Mouse (Mus musculus) heart, embryonic 14.5 days (tissue): ENCODE results near the gene Emc8. TPM values are rescaled to one million over a fixed set of nuclear protein-coding genes. Genes with fewer than 3 reads are reported as not detected.

Experiments
- ATAC-seq: fragments of 200-750 bp; cut with Nextera tagmentation; 2 replicates; pipeline ENCODE4 v1.8.0; 2017; ENCODE audit warnings: low read depth, moderate TSS enrichment; ENCODE audit not compliant: insufficient number of reproducible peaks, insufficient read depth, low FRiP score
- H3K27ac ChIP-seq, 2 experiments: fragments of 200-500 bp in 1 of 2; fragments of 300-500 bp in 1 of 2; sonication (generic) in 1 of 2; replicated peaks in 1 of 2; 2 replicates each; pipeline ENCODE4 v1.5.1; 2012 to 2014; ENCODE audit warnings: low read depth in 2 of 2, low read length in 2 of 2, control low read depth in 1 of 2, mild to moderate bottlenecking in 1 of 2, mixed read lengths in 1 of 2; ENCODE audit not compliant: control insufficient read depth in 1 of 2, insufficient read depth in 1 of 2
- H3K27me3 ChIP-seq: fragments of 300-500 bp; sonication (generic); 2 replicates; pipeline ENCODE4 v1.6.1; 2014; ENCODE audit warnings: mild to moderate bottlenecking, low read length, control low read depth; ENCODE audit not compliant: control insufficient read depth, insufficient read depth
- H3K36me3 ChIP-seq: fragments of 300-500 bp; sonication (generic); 2 replicates; pipeline ENCODE4 v1.6.1; 2014; ENCODE audit warnings: mild to moderate bottlenecking, control low read depth, low read length, mixed read lengths; ENCODE audit not compliant: control insufficient read depth, insufficient read depth
- H3K4me1 ChIP-seq, 2 experiments: fragments of 200-500 bp in 1 of 2; fragments of 300-500 bp in 1 of 2; sonication (generic) in 1 of 2; 2 replicates each; pipeline ENCODE4 v1.6.1; 2012 to 2014; ENCODE audit warnings: low read length in 2 of 2, control low read depth in 1 of 2, mixed read lengths in 1 of 2; ENCODE audit not compliant: control insufficient read depth in 2 of 2, insufficient read depth in 2 of 2
- H3K4me2 ChIP-seq: fragments of 300-500 bp; sonication (generic); 2 replicates; pipeline ENCODE4 v1.6.1; 2014; ENCODE audit warnings: mild to moderate bottlenecking, low read length
- H3K4me3 ChIP-seq, 2 experiments: fragments of 200-500 bp in 1 of 2; fragments of 300-500 bp in 1 of 2; sonication (generic) in 1 of 2; 2 replicates each; pipeline ENCODE4 v1.5.1; 2012 to 2014; ENCODE audit warnings: low read length in 2 of 2, mild to moderate bottlenecking in 2 of 2, control low read depth in 1 of 2, low read depth in 1 of 2, moderate library complexity in 1 of 2; ENCODE audit not compliant: control insufficient read depth in 1 of 2, insufficient read depth in 1 of 2
- H3K9ac ChIP-seq: fragments of 300-500 bp; sonication (generic); 2 replicates; pipeline ENCODE4 v1.6.1; 2014; ENCODE audit warnings: mild to moderate bottlenecking, low read length
- H3K9me3 ChIP-seq: fragments of 300-500 bp; sonication (generic); 2 replicates; pipeline ENCODE4 v1.6.1; 2016; ENCODE audit warnings: low read length, control low read depth; ENCODE audit not compliant: control insufficient read depth
- WGBS: fragments of 180-500 bp; shearing (Covaris S2); extraction: QIAGEN DNeasy Blood & Tissue Kit; methylation state at CpG from one replicate; pipeline ENCODE4 v1.1.7; 2014; 5-methylcytosine and 5-hydroxymethylcytosine counted together
- polyA plus RNA-seq: library from polyadenylated mRNA; unstranded; fragments of >200 nt; fragmentation: Nextera tagmentation; extraction: Ambion mirVana; gene quantifications from 2 replicates; pipeline ENCODE4 v1.2.1, GENCODE M21; 2014

Emc8 gene
- polyA plus RNA-seq, 1 experiment from 2014 or later: 168 TPM

- Histone ChIP-seq H3K9ac (no peak overlapping the region), H3K4me1 (peaks cover 20 to 25% of the 10 kb centered on the region in 2 experiments), H3K9me3 (no peaks in the 10 kb centered on the region; the same call in 1 of the 2 replicates), H3K4me3 (no peak overlapping the region), H3K27me3 (0 out of 2 replicates have a peak, but pooled peaks cover 3% of the 10 kb centered on the region), H3K36me3 (no peaks in the 10 kb centered on the region), H3K4me2 (no peak overlapping the region), H3K27ac (peak overlapping the region; percentile 25 to 61)
- WGBS: 31% methylated on average over 13 of the region's 13 CpGs
- ATAC-seq: no peak
Observed at GRCm38 (mm10) chr8:120696401-120697153, 28.2 kb upstream of the Emc8 start.

GRCm38 (mm10) chr8:120693861-120694493 is 25.6 kb upstream of the Emc8 start:
- 27% methylated on average over 22 of the region's 22 CpGs for WGBS
- H3K4me2 ChIP-seq: peak overlapping the region; percentile 42; the same call in 1 of the 2 replicates
- H3K9ac ChIP-seq: peak overlapping the region; percentile 38; the same call in 1 of the 2 replicates
- no peaks in the 10 kb centered on the region for H3K36me3 ChIP-seq
- no peak for ATAC-seq
- H3K4me3 ChIP-seq: no peak overlapping the region
- peaks cover 20% of the 10 kb centered on the region in 2 experiments for H3K4me1 ChIP-seq
- H3K27me3 ChIP-seq: peaks cover 3% of the 10 kb centered on the region; the same call in 1 of the 2 replicates
- H3K9me3 ChIP-seq: no peaks in the 10 kb centered on the region; the same call in 1 of the 2 replicates
- no peak overlapping the region for H3K27ac ChIP-seq

GRCm38 (mm10) chr8:120692934-120693333 is 24.6 kb upstream of the Emc8 start:
- Histone ChIP-seq H3K9me3 (no peaks in the 10 kb centered on the region; the same call in 1 of the 2 replicates), H3K27me3 (peaks cover 3% of the 10 kb centered on the region; the same call in 1 of the 2 replicates), H3K4me1 (peaks cover 20% of the 10 kb centered on the region in 2 experiments), H3K9ac (no peak overlapping the region), H3K27ac (no peak overlapping the region), H3K4me3 (no peak overlapping the region), H3K4me2 (no peak overlapping the region), H3K36me3 (no peaks in the 10 kb centered on the region)
- WGBS: 59% methylated on average over 4 of the region's 4 CpGs
- no peak for ATAC-seq

- H3K4me2 ChIP-seq: no peak overlapping the region
- H3K36me3 ChIP-seq: no peaks in the 10 kb centered on the region
- WGBS: 77% methylated on average over 7 of the region's 7 CpGs
- no peak for ATAC-seq
- no peaks in the 10 kb centered on the region for H3K4me1 ChIP-seq
- H3K27me3 ChIP-seq: no peaks in the 10 kb centered on the region; the same call in 1 of the 2 replicates
- H3K4me3 ChIP-seq: no peak overlapping the region
- no peak overlapping the region for H3K9ac ChIP-seq
- H3K27ac ChIP-seq: no peak overlapping the region
- no peaks in the 10 kb centered on the region for H3K9me3 ChIP-seq
Observed at GRCm38 (mm10) chr8:120688511-120688910, 20.1 kb upstream of the Emc8 start.

GRCm38 (mm10) chr8:120687786-120688185 is 19.4 kb upstream of the Emc8 start:
- WGBS: 53% methylated on average over 8 of the region's 8 CpGs

GRCm38 (mm10) chr8:120686576-120686975 is 18.2 kb upstream of the Emc8 start:
- Histone ChIP-seq H3K9ac (no peak overlapping the region), H3K36me3 (no peaks in the 10 kb centered on the region), H3K4me2 (no peak overlapping the region), H3K4me1 (no peaks in the 10 kb centered on the region), H3K27me3 (no peaks in the 10 kb centered on the region; the same call in 1 of the 2 replicates), H3K4me3 (no peak overlapping the region), H3K9me3 (no peaks in the 10 kb centered on the region), H3K27ac (no peak overlapping the region)
- WGBS: 83% methylated on average over 5 of the region's 5 CpGs
- no peak for ATAC-seq

More at GRCm38 (mm10) chr8:120687786-120688185, 19.4 kb upstream of the Emc8 start:
- no peaks in the 10 kb centered on the region for H3K36me3 ChIP-seq
- no peak overlapping the region for H3K9ac ChIP-seq
- H3K4me3 ChIP-seq: no peak overlapping the region
- ATAC-seq: no peak
- H3K9me3 ChIP-seq: no peaks in the 10 kb centered on the region
- H3K4me2 ChIP-seq: no peak overlapping the region
- no peaks in the 10 kb centered on the region; the same call in 1 of the 2 replicates for H3K27me3 ChIP-seq
- H3K4me1 ChIP-seq: no peaks in the 10 kb centered on the region
- H3K27ac ChIP-seq: no peak overlapping the region

GRCm38 (mm10) chr8:120686051-120686450 is 17.7 kb upstream of the Emc8 start:
- Histone ChIP-seq H3K36me3 (no peaks in the 10 kb centered on the region), H3K4me1 (no peaks in the 10 kb centered on the region), H3K9me3 (no peaks in the 10 kb centered on the region), H3K9ac (no peak overlapping the region), H3K27ac (no peak overlapping the region), H3K4me2 (no peak overlapping the region), H3K27me3 (peaks cover 3% of the 10 kb centered on the region; the same call in 1 of the 2 replicates), H3K4me3 (no peak overlapping the region)
- WGBS: 82% methylated on average over 13 of the region's 13 CpGs
- ATAC-seq: no peak
